Mouse (Mus musculus): ENCODE measurements around the gene Ctrb1. TPM values are rescaled to one million over a fixed set of nuclear protein-coding genes. Genes with fewer than 3 reads are reported as not detected.
"Not testable (repeated sequence)": the region's sequence is repeated elsewhere in the genome, so short reads cannot be mapped to it uniquely, and the experiment has no call there.

Gene Ctrb1
- total RNA-seq, 1 experiment from 2014 or later = 0.41 TPM

DNA sequence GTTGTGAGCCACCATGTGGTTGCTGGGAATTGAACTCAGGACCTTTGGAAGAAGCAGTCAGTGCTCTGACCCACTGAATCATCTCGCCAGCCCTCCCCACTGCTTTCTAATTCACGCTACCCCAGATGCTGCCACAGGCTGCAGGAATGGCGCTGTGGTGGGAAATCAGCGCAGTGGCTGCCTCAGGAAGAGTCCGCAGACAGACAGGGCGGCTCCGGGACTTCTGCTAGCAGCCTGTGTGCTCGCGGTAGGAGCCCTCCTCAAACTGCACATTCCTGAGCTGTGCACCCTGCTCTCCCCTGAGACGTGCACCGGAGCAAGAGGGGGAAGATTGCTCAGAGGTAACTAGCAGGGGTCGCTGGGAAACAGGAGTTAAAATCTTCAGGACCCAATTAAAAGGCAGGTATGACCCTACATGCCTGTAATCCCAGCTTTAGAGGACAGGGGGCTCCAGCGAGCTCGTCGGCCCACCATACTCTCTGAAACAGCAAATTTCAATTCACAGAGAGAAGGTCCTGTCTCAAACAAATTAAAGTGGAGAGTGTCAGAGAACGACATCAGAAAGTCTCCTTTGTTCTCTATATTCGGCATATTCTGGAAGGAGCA is 10.3 kb downstream of the Ctrb1 start:
- DNase-seq = peak; percentile 30

DNA sequence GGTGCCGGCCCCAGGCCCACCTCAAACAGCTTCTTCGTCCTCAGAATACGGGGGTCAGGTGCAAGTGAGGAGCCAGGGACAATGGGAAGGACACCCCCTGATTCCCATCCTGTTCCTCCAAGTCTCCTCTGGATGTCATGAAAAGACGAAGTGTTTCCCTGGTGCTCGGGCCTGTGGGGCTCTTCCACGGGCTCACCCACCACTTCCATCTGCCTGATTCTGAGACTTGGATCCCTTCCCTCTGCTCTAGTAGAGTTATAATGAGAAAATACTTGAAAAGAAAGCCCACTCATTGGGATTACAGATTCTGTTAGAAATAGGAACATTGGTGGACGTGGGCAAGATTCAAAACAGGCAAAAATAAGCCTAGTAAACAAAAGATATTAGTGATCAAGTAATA is 12.0 kb downstream of the Ctrb1 start:
- DNase-seq = no peak

DNA sequence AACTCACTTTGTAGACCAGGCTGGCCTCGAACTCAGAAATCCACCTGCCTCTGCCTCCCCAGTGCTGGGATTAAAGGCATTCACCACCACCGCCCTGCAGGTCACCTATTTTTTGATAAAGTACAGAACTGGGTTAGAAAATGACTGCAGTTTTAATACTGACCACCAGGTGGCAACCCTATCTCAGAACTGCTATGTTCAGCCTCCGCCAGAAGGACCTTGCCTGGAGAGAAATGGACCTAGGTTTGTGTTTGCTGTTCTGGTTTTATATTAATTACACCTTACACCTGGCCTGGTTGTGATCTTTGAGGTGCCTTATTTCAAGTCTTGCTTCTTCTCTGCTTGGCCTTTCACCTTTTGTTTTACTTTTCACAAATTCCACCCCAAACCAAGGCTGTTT is 12.7 kb downstream of the Ctrb1 start:
- peak; percentile 75 for DNase-seq

DNA sequence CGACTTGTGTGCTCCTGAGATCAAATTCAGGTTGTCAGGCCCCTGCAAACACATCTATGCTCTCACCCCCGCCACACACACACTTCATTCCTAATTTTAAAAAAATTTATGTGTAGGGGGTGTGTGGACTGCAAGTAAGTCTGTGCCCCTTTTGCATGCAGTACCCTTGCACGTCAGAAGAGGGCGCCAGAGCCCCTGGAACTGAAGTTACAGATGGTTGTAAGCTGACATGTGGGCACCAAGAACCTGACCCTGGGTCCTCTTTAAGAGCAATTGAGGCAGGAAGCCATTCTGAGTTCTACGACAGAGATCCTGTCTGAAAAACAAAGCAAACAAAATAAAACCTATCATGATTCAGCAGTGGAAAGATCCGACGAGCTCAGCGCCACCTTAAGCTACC is 14.6 kb downstream of the Ctrb1 start:
- peak; percentile 20 for DNase-seq

DNA sequence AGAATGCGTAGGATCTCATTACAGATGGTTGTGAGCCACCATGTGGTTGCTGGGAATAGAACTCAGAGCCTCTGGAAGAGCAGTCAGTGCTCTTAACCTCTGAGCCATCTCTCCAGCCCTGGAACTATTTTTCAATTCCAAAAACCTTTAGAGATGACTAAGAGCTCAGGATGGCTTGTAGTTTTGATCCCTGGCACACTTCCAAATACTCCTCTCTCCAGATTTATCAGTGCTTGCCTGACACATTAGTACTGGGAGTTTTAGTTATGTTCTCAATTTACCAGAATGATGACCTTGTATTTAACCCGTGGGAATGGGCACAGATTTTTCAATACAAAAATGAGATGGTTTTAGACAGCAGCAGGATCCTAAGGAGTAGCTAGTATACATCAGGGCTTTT is 24.1 kb downstream of the Ctrb1 start:
- DNase-seq = no peak

DNA sequence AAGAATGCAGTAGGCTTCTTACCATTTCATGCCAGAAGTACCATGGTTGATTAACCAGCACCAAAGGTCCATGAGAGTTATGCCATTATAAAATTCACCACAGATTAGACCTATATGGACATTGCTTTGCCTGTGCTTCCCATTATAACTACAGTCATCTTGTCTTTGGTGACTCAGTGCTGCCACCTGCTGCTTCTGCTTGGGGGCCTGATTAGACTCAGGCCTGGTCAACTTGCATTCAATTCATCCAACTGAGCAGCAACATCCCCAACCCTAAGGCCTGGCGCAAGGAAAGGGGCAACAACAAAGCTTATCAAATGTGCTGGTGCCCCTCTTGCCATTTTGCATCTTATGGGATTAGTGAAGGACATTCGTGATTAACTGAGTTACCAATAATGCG is 28.3 kb downstream of the Ctrb1 start:
- peak; percentile 86 for DNase-seq

DNA sequence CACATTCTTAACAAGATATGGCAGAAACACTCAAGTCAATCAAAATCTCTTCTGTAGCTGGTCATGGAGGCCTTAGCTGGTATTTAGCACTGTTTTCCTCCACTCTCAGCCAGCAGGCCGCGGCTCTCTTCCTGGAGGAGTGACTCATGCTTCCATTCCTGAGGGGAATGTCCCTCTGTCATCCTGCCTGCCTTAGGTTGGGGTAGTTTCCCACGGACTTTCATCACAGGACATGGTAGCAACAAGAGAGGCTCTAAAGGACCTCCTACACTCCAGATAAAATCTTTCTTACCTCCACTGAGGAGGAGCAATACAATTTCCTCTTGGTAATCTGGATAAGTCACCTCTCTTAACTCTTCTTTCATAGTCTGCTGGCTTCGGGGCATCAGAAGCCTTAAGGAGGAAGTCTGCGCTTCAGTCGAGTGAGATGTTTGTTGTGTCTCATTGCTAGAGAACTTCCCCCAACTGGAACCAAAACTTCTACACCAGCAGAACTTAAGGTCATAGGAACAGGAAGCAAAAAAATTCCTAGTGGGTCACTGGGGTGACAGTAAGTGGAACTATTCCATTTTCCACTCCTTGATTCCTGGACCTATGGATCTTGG is 31.9 kb downstream of the Ctrb1 start:
- peak; percentile 48 for DNase-seq

DNA sequence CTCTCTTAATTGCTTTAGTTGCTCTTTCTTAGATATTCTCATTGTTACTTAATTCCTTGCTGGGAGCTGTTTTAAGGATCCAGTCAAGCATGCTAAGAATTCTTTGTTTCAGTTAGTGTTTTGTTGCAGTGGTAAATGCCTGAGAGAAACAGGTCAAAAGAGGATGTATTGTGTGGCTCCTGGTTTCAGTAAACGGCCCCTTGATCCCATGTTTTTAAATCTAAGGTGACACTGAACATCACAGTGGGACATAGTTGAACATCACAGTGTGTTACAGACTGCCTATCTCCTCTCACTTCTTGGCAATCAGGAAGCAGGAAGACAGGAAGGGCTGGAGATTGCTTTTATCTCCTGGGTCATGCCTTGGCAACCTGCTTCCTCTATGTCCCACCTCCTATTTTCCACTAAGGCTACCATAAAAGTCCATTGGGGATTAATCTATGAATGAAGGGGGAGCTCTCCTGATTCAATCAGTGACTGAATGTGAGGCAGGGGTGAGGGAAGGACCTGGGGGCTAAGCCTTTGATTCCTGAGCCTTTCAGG is 33.4 kb downstream of the Ctrb1 start:
- DNase-seq = no peak

DNA sequence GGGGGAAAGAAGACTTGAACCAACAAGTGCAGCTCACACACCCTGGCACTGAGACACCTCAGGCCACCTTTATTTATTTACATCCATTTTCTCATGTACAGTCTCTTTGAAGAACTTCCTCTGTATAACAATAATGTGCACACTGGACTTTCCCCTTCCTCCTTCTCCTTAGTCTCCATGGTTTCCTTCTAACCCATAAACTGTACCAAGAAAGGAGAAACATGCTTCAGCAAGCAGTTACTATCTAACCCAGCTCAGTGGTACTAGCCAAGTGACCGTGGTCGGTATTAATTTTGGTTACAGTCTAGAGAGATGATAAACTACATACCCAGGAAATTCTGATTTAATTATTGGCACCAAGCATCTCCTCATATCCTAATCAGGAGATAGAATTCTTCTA is 37.3 kb downstream of the Ctrb1 start:
- no peak for DNase-seq

DNA sequence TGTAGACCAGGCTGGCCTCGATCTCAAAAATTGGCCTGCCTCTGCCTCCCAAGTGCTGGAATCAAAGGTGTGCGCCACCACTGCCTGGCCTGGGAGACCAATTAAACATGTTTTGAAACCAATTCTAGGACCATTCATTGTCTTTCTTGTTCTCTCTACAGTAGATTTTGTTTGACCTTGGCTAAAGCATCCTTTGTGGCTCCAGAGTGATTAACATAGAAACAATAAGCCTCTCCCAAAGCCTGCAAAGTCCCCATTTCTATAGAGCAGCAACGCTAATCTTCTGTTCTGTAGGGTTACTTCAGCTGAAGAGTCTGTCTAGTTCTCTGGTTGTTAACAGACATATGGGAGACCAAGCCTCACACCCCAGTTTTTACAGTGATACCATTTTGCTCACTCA is 40.2 kb downstream of the Ctrb1 start:
- no peak for DNase-seq

DNA sequence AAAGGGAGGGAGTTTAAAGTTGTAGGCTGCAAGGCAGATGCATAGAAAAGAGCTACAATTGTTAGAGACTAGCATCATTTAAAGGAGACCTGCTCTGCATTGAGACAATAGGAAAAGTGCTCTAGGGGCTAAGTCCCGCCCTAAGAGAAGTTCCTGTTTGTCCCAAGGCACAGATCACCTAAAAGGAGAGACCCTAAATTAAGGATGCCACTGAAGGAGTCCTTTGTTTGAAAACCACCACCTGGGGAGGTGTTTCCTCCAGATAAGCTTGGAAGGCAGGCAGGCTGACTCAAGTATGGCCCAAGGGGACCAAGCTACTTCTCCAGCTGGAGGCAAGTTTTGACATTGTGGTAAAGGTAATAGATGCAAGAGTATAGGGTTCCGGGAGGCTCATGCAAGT is 42.0 kb downstream of the Ctrb1 start:
- no peak for DNase-seq

DNA sequence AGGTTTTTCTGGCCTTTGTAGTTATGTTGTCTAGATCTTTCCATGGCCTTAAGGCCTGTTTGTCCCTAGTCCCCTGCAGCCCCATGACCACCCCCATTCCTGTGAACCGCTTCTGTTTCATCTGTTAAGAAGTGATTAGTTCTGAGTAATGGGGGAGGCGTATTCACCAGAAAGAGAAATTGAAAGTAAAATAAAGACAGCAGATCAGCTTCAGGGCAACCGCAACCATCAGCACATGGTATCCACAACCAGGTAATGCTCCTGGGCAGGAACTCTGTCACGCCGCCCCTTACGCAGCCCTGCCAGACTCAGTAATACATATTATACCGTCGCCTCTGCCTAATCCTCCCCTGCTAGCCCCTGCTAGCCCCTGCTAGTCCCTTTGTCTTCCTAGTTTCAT is 45.1 kb downstream of the Ctrb1 start:
- no peak for DNase-seq

DNA sequence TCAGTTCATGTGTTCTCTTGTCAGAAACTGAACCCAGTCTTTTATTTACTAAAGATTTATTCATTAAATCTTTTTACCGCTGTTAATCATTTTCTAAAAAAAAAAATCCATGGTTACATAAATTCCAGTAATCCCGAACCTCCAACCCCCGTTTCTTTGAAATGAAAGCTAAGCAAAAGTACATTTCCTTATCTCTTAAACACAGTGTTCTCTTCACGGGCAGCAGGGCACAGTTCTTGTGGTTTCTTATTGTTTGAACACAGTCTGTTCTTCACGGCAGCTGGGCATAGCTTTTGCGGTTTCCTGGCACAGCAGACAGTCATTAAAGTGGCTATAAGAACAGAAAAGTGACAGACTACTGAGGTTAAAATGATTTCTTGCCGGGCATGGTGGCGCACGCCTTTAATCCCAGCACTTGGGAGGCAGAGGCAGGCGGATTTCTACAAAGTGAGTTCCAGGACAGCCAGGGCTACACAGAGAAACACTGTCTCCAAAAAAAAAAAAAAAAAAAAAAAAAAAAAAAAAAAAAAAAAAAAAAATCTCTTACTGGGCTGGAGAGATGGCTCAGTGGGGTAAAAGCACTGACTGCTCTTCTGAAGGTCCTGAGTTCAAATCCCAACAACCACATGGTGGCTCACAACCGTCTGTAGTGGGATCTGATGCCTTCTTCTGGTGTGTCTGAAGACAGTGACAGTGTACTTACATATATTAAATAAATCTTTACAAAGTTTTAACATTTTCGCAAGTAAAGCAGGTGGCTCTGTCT is 46.3 kb downstream of the Ctrb1 start:
- not testable (repeated sequence) for DNase-seq

DNA sequence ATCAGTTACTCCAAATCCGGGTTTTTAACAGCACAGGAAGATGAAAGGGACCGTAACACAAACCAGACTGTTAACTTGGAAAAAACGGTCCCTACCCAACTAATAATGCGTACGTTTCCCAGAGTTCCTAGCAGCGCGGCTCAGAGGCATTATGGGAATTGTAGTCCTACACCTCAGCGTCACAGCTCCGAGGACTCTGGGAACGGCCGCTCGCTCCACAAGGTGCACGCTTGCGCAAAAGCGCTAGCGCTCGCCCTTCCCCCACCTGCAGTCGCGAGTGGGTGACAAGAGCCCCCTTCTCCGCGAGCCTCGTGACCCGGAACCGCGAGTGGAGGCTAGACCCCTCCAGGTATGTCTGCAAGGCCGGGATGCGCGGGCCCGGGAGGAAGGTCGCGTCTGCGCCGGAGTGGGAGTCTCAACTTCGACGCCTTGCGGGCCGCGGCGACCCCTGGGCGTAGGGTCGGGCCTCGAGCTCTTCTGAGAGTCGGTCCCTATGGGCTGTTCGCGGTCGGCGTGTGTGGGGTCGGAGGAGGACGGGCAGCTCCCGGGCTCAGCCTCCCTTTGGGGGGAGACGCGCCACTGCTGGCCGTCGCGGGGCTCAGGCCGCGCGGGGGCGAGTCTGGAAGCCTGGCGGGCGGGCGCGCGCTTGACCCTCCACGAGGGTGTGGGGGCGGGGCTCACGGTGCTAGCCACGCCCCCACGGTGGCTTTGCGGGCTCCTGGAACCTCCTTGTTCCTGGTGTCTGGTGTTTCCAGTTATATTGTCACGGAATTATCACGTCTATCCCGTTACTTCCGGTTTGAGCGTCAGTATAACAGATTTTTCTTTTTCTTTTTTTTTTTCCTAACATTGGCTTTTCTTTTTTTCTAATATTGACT is 47.3 kb downstream of the Ctrb1 start, which contains the start of gene Zfp1:
TSS of gene Zfp1 (plus strand) at position 138 of the 878 bp plus-strand sequence.
- peak; percentile 95 for DNase-seq

DNA sequence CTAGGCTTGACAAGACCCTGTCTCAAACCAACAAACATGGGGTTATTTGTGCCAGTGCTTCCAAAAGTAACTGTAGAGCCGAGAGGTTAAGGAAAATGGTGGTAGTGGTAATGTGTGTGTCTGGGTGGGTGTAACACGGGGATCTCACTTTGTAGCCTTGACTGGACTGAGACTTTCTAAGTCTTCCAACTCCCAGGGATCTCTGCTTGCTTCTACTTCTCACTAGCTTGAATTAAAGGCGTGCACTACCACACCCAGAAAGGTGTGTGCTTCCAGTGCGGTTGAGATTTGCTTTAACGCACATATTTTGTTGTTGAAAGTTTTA is 47.9 kb downstream of the Ctrb1 start:
- DNase-seq = no peak

DNA sequence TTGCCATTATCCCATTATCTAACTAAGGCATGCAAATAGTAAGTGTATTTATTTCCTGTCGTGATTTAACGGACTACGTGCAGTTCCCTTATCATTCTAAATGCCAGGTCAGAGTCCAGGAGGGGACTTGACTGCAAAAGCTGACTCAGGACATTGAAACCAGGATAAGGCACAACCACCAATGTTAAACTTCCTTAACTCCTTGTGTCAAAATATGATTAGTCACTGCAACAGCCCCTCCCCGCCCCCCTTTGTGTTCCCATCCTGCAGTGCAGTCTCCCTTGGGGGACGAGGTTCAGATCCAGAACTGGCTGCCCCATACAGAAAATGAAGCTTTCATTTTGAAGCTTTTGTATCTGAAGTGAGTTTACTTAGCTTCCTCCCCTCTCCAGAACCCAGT is 48.3 kb downstream of the Ctrb1 start:
- peak; percentile 72 for DNase-seq

DNA sequence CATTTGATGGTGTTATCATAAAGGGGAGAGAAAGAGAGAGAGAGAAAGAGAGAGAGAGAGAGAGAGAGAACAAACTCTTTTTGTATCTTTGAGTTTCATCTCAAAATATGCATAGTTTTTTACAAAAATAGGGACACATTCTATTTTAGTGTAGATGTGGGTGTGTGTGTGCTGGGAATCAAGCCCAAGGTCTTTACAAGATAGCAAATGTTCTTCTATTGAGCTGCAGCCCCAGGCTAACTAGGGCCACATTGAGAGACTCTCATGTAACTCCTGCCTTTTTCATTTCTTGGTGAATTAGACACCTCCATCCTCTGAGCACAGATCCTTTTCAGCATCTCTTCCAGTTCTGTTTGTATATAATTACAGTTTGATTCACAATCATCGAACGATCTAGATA is 49.7 kb downstream of the Ctrb1 start:
- no peak for DNase-seq

DNA sequence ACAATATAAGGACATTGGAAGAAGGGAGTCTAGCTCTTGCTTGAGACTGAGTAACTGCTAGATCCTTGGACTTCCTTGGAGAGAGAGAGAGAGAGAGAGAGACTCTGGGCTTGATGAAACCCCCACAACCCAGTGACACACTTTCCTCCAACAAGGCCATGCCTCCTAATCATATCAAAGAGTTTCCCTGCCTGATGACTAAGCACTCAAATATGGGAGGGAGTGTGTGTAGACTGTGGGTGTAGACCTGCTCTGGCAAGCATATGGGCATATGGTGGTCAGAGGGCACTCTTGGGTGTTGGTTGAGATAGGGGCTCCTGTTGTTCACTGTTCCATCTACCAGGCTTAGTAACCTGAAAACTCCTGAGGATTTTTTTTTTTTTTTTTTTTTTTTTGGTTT is 52.7 kb downstream of the Ctrb1 start:
- no peak for DNase-seq

All from adrenal gland, postnatal 14 days (tissue).